Mouse (Mus musculus): ENCODE data around the gene Maml3. TPM values are rescaled to one million over a fixed set of nuclear protein-coding genes. Genes with fewer than 3 reads are reported as not detected.

The Maml3 gene
- polyA plus RNA-seq, 1 experiment from 2014 or later = 5.0 TPM

- Histone ChIP-seq H3K4me3 (replicated peaks; ENCODE audit: low read length) (no peak overlapping the region), H3K27ac (ENCODE audit: low read length) (no peak overlapping the region), H3K27me3 (replicated peaks; ENCODE audit: control insufficient read depth, insufficient read depth, low read length) (no peaks in the 10 kb centered on the region), H3K4me2 (ENCODE audit: low read length) (no peak overlapping the region), H3K9me3 (ENCODE audit: control insufficient read depth, low read length) (no peaks in the 10 kb centered on the region), H3K9ac (replicated peaks; ENCODE audit: low read depth, low read length) (no peak overlapping the region), H3K36me3 (ENCODE audit: control insufficient read depth, insufficient read depth) (no peaks in the 10 kb centered on the region), H3K4me1 (replicated peaks; ENCODE audit: control insufficient read depth, insufficient read depth, low read length) (peaks cover 13% of the 10 kb centered on the region)
- no peak for ATAC-seq
- 90% methylated on average over 10 of the region's 10 CpGs for WGBS
Observed at GRCm38 (mm10) chr3:51782191-51782590, 322.7 kb downstream of the Maml3 start.

GRCm38 (mm10) chr3:51778738-51779592, 325.9 kb downstream of the Maml3 start:
- WGBS = 20% methylated on average over 16 of the region's 16 CpGs

GRCm38 (mm10) chr3:51778179-51778578, 326.7 kb downstream of the Maml3 start:
- no peak for ATAC-seq
- Histone ChIP-seq H3K27ac (ENCODE audit: low read length) (0 out of 2 replicates have a peak overlapping the region, but pooled peaks have one; percentile 11), H3K4me2 (ENCODE audit: low read length) (no peak overlapping the region), H3K9ac (replicated peaks; ENCODE audit: low read depth, low read length) (0 out of 2 replicates have a peak overlapping the region, but pooled peaks have one; percentile 7), H3K4me1 (replicated peaks; ENCODE audit: control insufficient read depth, insufficient read depth, low read length) (peaks cover 13% of the 10 kb centered on the region), H3K9me3 (ENCODE audit: control insufficient read depth, low read length) (no peaks in the 10 kb centered on the region), H3K36me3 (ENCODE audit: control insufficient read depth, insufficient read depth) (no peaks in the 10 kb centered on the region), H3K4me3 (replicated peaks; ENCODE audit: low read length) (no peak overlapping the region), H3K27me3 (replicated peaks; ENCODE audit: control insufficient read depth, insufficient read depth, low read length) (no peaks in the 10 kb centered on the region)
- 60% methylated on average over 3 of the region's 3 CpGs for WGBS

More at GRCm38 (mm10) chr3:51778738-51779592, 325.9 kb downstream of the Maml3 start:
- Histone ChIP-seq H3K27me3 (replicated peaks; ENCODE audit: control insufficient read depth, insufficient read depth, low read length) (no peaks in the 10 kb centered on the region), H3K9me3 (ENCODE audit: control insufficient read depth, low read length) (no peaks in the 10 kb centered on the region), H3K36me3 (ENCODE audit: control insufficient read depth, insufficient read depth) (no peaks in the 10 kb centered on the region), H3K9ac (replicated peaks; ENCODE audit: low read depth, low read length) (peak overlapping the region; percentile 7; the same call in 1 of the 2 replicates), H3K4me1 (replicated peaks; ENCODE audit: control insufficient read depth, insufficient read depth, low read length) (peaks cover 13% of the 10 kb centered on the region), H3K4me2 (ENCODE audit: low read length) (no peak overlapping the region), H3K4me3 (replicated peaks; ENCODE audit: low read length) (no peak overlapping the region), H3K27ac (ENCODE audit: low read length) (peak overlapping the region; percentile 56)
- peak; percentile 69 for ATAC-seq

GRCm38 (mm10) chr3:51776018-51776611, 328.8 kb downstream of the Maml3 start:
- no peaks in the 10 kb centered on the region for H3K9me3 ChIP-seq (ENCODE audit: control insufficient read depth, low read length)
- peaks cover 13% of the 10 kb centered on the region for H3K4me1 ChIP-seq (replicated peaks; ENCODE audit: control insufficient read depth, insufficient read depth, low read length)
- no peak overlapping the region for H3K4me2 ChIP-seq (ENCODE audit: low read length)
- WGBS = 94% methylated on average over 2 of the region's 2 CpGs
- H3K27ac ChIP-seq (ENCODE audit: low read length) = no peak overlapping the region
- ATAC-seq = no peak
- no peak overlapping the region for H3K4me3 ChIP-seq (replicated peaks; ENCODE audit: low read length)
- H3K36me3 ChIP-seq (ENCODE audit: control insufficient read depth, insufficient read depth) = no peaks in the 10 kb centered on the region
- no peak overlapping the region for H3K9ac ChIP-seq (replicated peaks; ENCODE audit: low read depth, low read length)
- no peaks in the 10 kb centered on the region for H3K27me3 ChIP-seq (replicated peaks; ENCODE audit: control insufficient read depth, insufficient read depth, low read length)

GRCm38 (mm10) chr3:51773587-51773986, 331.3 kb downstream of the Maml3 start:
- no peak overlapping the region for H3K9ac ChIP-seq (replicated peaks; ENCODE audit: low read depth, low read length)
- no peak overlapping the region for H3K27ac ChIP-seq (ENCODE audit: low read length)
- H3K4me1 ChIP-seq (replicated peaks; ENCODE audit: control insufficient read depth, insufficient read depth, low read length) = peaks cover 4% of the 10 kb centered on the region; the same call in 1 of the 2 replicates
- no peaks in the 10 kb centered on the region for H3K36me3 ChIP-seq (ENCODE audit: control insufficient read depth, insufficient read depth)
- ATAC-seq = no peak
- no peaks in the 10 kb centered on the region for H3K27me3 ChIP-seq (replicated peaks; ENCODE audit: control insufficient read depth, insufficient read depth, low read length)
- no peaks in the 10 kb centered on the region for H3K9me3 ChIP-seq (ENCODE audit: control insufficient read depth, low read length)
- 91% methylated on average over 5 of the region's 5 CpGs for WGBS
- no peak overlapping the region for H3K4me2 ChIP-seq (ENCODE audit: low read length)
- no peak overlapping the region for H3K4me3 ChIP-seq (replicated peaks; ENCODE audit: low read length)

GRCm38 (mm10) chr3:51771839-51772630, 332.8 kb downstream of the Maml3 start:
- no peaks in the 10 kb centered on the region for H3K36me3 ChIP-seq (ENCODE audit: control insufficient read depth, insufficient read depth)
- no peaks in the 10 kb centered on the region for H3K4me1 ChIP-seq (replicated peaks; ENCODE audit: control insufficient read depth, insufficient read depth, low read length)
- no peaks in the 10 kb centered on the region for H3K27me3 ChIP-seq (replicated peaks; ENCODE audit: control insufficient read depth, insufficient read depth, low read length)
- 45% methylated on average over 9 of the region's 9 CpGs for WGBS
- no peaks in the 10 kb centered on the region for H3K9me3 ChIP-seq (ENCODE audit: control insufficient read depth, low read length)
- no peak overlapping the region for H3K9ac ChIP-seq (replicated peaks; ENCODE audit: low read depth, low read length)
- H3K27ac ChIP-seq (ENCODE audit: low read length) = no peak overlapping the region
- ATAC-seq = no peak
- H3K4me2 ChIP-seq (ENCODE audit: low read length) = no peak overlapping the region
- H3K4me3 ChIP-seq (replicated peaks; ENCODE audit: low read length) = no peak overlapping the region

- Histone ChIP-seq H3K4me2 (ENCODE audit: low read length) (no peak overlapping the region), H3K27ac (ENCODE audit: low read length) (no peak overlapping the region), H3K36me3 (ENCODE audit: control insufficient read depth, insufficient read depth) (no peaks in the 10 kb centered on the region), H3K27me3 (replicated peaks; ENCODE audit: control insufficient read depth, insufficient read depth, low read length) (no peaks in the 10 kb centered on the region), H3K9me3 (ENCODE audit: control insufficient read depth, low read length) (no peaks in the 10 kb centered on the region), H3K4me3 (replicated peaks; ENCODE audit: low read length) (no peak overlapping the region), H3K4me1 (replicated peaks; ENCODE audit: control insufficient read depth, insufficient read depth, low read length) (no peaks in the 10 kb centered on the region), H3K9ac (replicated peaks; ENCODE audit: low read depth, low read length) (no peak overlapping the region)
- 96% methylated on average over 6 of the region's 6 CpGs for WGBS
- no peak for ATAC-seq
Observed at GRCm38 (mm10) chr3:51769196-51769595, 335.7 kb downstream of the Maml3 start.

GRCm38 (mm10) chr3:51765220-51765923, 339.5 kb downstream of the Maml3 start:
- no peak overlapping the region for H3K4me2 ChIP-seq (ENCODE audit: low read length)
- peaks cover 5% of the 10 kb centered on the region; the same call in 1 of the 2 replicates for H3K4me1 ChIP-seq (replicated peaks; ENCODE audit: control insufficient read depth, insufficient read depth, low read length)
- H3K4me3 ChIP-seq (replicated peaks; ENCODE audit: low read length) = no peak overlapping the region
- H3K9me3 ChIP-seq (ENCODE audit: control insufficient read depth, low read length) = no peaks in the 10 kb centered on the region
- no peaks in the 10 kb centered on the region for H3K27me3 ChIP-seq (replicated peaks; ENCODE audit: control insufficient read depth, insufficient read depth, low read length)
- ATAC-seq = no peak
- WGBS = 81% methylated on average over 12 of the region's 12 CpGs
- no peak overlapping the region for H3K27ac ChIP-seq (ENCODE audit: low read length)
- no peak overlapping the region for H3K9ac ChIP-seq (replicated peaks; ENCODE audit: low read depth, low read length)
- no peaks in the 10 kb centered on the region for H3K36me3 ChIP-seq (ENCODE audit: control insufficient read depth, insufficient read depth)
